Mouse (Mus musculus) testis, adult 10 weeks (tissue): ENCODE data around the gene Stoml3. TPM values are rescaled to one million over a fixed set of nuclear protein-coding genes. Genes with fewer than 3 reads are reported as not detected.

ENCODE experiments used
- polyA plus RNA-seq: library from polyadenylated mRNA; stranded (reverse); fragments of 350-450 nt; fragmentation: Illumina TruSeq; extraction: RNeasy Lipid Tissue Mini Kit (QIAGEN cat#74804); gene quantifications from one replicate; pipeline ENCODE4 v1.2.3, GENCODE M21; 2014; ENCODE audit warnings: low read depth, low replicate concordance

The Stoml3 gene
- polyA plus RNA-seq = not detected

DNA sequence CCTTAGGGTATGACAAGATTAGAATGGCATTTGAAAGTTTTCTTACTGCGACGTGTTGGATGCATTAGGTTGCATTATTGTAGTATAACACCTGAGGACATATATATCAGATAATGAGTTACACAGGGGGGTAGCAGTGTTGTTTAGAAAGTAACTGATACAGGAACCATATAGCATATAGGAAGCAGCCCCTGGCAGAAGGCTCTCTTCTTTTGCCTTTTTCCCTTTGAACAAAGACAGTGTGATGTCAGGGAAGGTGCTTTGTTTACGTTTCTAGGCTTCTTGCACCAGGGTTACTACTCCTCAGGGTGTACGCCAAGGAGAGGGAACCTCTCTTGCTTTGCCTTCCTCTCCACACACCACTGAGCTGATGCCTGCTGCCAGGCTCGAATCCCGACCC is at the start of gene Stoml3:
TSS of gene Stoml3 (plus strand) at position 301 of the 400 bp plus-strand sequence.

DNA sequence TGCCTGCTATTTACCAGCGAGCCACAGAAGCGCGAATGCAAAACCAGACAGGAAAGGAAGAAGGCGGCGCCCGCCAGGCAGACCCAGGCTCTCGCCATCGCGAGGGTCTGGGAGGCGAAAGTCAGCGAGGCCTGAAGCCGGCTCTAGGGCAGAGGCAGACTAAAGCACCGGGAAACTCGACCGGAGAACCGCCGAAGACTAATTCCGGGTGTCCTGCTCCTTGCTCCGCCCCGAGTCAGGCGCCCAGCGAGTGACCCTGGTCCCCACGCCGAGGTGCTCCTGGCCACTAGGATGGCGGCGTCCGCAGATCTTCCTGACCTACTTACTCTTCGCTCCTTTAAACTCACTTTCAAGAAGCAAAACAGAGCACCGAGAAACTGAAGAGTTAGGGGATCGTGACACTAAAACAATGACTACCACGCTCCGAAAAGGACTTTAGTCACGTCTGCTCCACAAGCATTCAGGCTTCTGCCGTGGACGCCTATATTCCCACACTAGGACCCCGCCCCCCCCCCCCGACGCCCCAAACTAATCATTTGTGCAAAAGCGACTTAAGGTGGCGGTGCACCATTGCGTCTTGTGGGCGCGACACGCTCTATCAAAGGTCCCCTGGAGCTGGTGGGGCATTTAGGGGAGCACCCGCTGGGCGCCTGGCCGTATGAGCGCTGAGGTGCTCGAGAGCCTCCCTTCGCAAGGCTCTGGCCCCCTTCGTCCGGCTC is 25.2 kb upstream of the Stoml3 start, which contains the start of the genes Nhlrc3 and Proser1:
TSS of gene Nhlrc3 (minus strand) at position 287 of the 719 bp plus-strand sequence.
TSS of gene Proser1 (plus strand) at position 621 of the 719 bp plus-strand sequence.

Other genes with a start within 250 kb of the Stoml3 start
- gene Nhlrc3, start 25.3 kb upstream of the Stoml3 start, polyA plus RNA-seq = 3.9 TPM
- 5.6 TPM for gene Proser1, start 25.0 kb upstream of the Stoml3 start, polyA plus RNA-seq
- 0.08 TPM for gene Frem2, start 168.7 kb downstream of the Stoml3 start, polyA plus RNA-seq